Mouse (Mus musculus) spleen, postnatal 4 days (tissue): ENCODE measurements around the gene Defa22.
"Not testable (repeated sequence)": the region's sequence is repeated elsewhere in the genome, so short reads cannot be mapped to it uniquely, and the experiment has no call there.

Source experiments
- DNase-seq, 2 experiments: peaks; one replicate each; pipeline ENCODE4 v3.0.0; 2022; ENCODE audit warnings: low spot score in 2 of 2

The Defa22 gene

DNA sequence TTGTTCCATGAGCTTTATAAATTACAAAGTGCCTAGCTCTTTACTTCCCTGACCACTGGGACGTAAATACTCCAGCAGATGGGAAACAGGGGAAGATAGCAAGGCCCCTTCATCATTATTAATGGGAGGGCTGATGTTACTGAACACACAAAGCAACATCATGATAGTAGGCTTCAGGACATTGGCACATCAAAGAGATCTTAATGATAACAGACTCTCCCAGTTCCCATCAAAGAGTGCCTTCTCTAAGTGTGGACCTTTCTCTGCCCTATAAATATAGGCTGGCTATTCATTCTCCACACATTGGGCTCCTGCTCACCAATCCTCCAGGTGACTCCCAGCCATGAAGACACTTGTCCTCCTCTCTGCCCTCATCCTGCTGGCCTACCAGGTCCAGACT is at the start of gene Defa22:
Gene Defa22, plus strand, starts transcription at position 301 of the 400 bp plus-strand sequence.
- DNase-seq, result not testable (repeated sequence)

DNA sequence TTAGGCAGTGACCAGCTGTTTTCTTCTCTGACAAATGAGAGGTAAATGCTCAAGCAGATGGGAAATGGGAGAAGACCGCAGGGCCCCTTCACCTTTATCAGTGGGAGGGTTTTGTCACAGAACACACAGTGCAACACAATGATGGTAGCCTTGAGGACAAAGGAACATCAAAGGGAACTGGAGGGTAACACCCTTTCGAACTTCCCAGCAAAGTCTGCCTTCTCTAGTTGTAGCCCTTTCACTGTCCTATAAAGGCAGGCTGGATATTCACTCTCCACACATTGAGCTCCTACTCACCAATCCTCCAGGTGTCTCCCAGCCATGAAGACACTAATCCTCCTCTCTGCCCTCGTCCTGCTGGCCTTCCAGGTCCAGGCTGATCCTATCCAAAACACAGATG is 27.7 kb upstream of the Defa22 start, which contains the start of gene Defa30:
Gene Defa30, plus strand, starts transcription at position 301 of the 400 bp plus-strand sequence.
- DNase-seq, result not testable (repeated sequence)

DNA sequence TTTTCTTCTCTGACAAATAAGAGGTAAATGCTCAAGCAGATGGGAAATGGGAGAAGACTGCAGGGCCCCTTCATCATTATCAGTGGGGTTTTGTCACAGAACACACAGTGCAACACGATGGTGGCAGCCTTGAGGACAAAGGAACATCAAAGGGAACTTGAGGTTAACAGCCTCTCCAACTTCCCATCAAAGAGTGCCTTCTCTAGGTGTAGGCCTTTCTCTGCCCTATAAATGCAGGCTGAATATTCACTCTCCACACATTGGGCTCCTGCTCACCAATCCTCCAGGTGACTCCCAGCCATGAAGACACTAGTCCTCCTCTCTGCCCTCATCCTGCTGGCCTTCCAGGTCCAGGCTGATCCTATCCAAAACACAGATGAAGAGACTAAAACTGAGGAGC is 29.2 kb downstream of the Defa22 start, which contains the start of gene Defa31:
Gene Defa31, plus strand, starts transcription at position 301 of the 400 bp plus-strand sequence.
- DNase-seq, result not testable (repeated sequence)

DNA sequence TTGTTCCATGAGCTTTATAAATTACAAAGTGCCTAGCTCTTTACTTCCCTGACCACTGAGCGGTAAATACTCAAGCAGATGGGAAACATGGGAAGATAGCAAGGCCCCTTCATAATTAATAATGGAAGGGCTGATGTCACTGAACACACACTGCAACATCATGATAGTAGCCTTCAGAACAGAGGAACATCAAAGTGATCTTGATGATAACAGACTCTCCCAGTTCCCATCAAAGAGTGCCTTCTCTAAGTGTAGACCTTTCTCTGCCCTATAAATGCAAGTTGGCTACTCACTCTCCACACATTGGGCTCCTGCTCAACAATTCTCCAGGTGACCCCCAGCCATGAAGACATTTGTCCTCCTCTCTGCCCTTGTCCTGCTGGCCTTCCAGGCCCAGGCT is 39.2 kb downstream of the Defa22 start, which contains the start of gene Gm15293:
Gene Gm15293, plus strand, starts transcription at position 301 of the 400 bp plus-strand sequence.
- not testable (repeated sequence) for DNase-seq
